Mouse (Mus musculus) right cerebral cortex, postnatal 25 days (tissue): ENCODE measurements around the gene Pdlim5.

Experiments
- DNase-seq: peaks from one replicate; pipeline ENCODE4 v3.0.0; 2022

Pdlim5 gene

DNA sequence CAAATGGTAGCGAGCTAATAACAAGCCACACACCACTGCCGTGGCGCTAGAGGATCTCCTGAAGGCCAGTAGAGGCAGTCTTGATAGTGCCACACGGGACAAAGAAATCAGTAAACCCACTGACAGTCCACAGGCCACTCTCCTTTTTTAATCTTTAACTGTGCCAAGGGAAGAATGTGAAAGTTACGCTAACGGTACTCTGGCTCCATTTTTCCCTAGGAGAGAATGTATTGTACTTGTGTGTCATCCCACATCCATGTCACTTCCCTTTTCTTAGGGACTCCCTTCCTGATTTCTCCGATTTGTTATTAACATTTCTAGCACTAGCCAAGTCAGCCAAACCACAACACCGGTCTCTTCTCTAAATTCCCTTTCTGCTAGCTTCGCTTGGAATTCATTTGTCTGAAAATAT, 1.5 kb downstream of the Pdlim5 start:
- no peak for DNase-seq

- no peak for DNase-seq
Measured at GRCm38 (mm10) chr3:142391531-142391930, 4.0 kb downstream of the Pdlim5 start.

- no peak for DNase-seq
Measured at GRCm38 (mm10) chr3:142390288-142390687, 5.2 kb downstream of the Pdlim5 start.

DNA sequence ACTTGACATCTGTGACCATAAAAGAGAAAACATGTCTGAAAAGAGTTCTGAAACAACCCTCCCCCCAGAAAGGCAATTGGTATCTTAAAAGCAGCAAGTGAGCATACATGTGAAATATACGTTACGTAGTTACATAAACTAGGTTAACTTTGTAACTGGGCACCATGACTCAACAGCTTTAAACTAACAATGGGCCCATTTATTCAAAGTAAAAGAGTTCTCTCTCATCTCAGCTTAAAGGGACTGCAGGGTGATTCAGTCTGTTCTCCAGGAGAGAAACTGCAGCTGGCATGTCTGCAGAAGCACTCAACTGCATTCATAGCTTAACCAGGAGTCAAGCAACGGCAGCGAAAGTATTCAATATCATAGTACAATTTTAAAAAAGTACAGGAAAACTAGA, 7.3 kb downstream of the Pdlim5 start:
- DNase-seq = no peak

DNA sequence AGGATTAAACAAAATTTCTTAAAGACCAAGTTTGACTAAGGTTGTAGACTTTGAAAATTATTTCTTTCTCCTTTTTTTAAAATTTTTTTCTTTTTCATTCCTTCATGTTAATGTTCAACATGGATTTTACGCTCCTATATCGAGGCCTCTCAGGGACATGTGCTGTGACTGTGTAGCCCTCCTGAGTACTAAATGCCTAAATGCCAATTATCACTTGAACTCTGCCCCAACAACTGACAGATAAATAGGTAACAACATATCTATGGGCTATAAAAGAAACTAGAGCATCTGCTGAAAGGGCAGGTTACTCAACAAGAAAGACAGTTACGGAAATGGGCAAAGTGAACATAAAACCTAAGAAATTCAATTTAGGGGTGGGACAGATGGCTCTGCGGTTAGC, 9.0 kb downstream of the Pdlim5 start:
- no peak for DNase-seq

DNA sequence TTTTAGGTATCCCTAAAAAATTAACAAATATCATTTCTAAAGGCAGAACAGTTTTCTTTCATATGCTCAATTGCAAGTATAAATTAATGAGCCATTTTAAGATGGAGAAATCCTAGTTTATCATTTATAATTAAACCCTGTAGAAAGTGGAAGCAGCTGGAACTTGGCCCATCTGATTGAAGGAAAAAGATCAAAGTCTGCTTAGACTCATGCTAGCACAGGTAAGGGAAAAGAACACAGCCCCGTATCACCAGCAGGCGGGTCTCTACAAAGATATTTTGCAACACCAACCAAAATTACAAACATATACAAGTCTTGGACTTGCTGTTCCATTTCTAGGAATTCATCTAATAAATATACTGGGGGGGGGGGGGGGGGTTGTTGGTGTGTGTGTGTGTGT, 9.8 kb downstream of the Pdlim5 start:
- DNase-seq = no peak

DNA sequence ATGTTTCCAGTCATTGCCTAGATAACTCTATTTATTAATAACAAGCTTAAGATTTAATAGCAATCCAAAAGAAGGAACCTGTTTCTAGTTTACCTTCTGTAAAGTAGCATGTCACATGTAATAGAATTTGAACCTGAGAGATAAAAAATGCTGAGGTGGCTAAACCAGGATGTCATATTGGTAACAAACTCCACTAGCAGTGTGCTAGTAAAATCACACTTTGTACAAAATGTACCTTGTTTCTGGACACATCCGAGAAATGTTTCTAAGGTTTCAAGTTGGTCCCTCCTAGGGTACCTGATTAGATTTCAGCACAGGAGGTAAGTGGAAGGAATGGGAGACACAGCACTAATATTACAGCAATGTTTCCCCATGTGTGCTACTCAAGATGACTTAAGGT, 18.9 kb downstream of the Pdlim5 start:
- no peak for DNase-seq

- DNase-seq = no peak
Measured at GRCm38 (mm10) chr3:142375106-142375505, 20.4 kb downstream of the Pdlim5 start.

DNA sequence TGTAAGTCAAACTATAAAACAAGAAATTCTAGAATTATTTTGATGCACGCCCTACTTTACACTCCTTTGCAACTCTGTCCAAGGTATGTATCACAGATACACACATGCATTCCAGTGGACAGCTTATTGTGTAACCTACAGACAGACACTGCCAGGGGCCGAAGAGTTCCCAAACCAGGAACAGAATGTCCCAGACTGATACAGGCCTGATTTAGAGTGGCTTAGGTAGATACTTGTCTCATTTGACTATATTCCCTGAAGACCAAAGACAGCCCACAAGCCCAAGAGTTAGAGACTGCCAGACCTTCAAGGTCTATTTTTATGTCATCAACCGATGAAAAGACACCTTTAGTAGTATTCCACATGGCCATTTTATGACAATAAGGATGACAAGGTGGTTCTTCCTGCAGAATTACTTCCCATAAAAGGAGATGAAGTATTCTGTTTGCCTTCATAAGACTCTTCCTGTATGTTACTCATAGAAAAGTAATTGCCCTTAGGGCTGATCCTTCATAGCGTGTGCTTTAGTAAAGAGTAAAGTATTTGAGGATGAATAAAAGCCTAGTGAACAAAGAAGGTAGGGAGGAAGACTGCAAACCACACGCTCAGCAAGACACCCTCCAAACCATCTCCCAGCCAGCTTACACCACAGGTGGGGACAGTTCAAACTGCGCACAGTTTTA, 22.9 kb downstream of the Pdlim5 start:
- no peak for DNase-seq

DNA sequence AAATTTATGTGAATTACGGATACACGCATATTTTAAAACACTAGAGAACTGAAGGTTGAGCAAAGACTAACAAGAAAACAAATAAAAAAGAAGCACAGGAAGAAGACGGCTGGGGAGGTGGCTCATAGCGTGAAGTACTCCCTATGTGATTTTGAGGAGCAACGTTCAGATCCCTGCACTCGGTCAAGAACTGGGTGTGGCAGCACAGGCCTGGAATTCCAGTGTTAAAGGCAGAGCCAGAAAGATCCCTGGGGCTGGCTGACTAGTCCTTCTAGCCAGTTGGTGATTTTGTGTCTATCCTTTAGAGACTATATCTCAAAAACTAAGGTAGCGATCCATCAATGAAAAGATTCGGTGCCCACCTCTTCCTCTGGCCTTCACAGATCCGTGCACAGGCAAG, 27.1 kb downstream of the Pdlim5 start:
- no peak for DNase-seq

GRCm38 (mm10) chr3:142362092-142362491, 33.4 kb downstream of the Pdlim5 start:
- DNase-seq = no peak

DNA sequence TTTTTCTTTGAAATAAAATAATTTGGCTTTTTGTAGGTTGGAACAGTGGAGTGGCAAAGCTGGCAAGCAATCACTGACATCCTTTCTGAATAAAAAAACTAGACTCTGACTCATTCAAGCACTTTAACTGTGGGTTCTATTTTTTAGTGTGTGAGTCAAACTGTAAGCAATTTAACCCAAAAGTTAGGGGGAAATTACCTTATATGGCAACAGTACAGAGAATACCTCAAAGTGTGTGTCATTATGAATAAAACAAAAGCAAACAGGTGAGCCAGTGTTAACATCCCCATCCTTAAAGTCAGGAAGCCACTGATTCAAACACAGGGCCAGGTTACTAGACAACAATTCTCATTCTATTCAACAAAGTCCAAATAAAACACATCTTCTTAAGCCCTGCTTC, 36.5 kb downstream of the Pdlim5 start:
- DNase-seq = no peak

GRCm38 (mm10) chr3:142356661-142357060, 38.8 kb downstream of the Pdlim5 start:
- no peak for DNase-seq

GRCm38 (mm10) chr3:142353218-142353617, 42.3 kb downstream of the Pdlim5 start:
- no peak for DNase-seq

DNA sequence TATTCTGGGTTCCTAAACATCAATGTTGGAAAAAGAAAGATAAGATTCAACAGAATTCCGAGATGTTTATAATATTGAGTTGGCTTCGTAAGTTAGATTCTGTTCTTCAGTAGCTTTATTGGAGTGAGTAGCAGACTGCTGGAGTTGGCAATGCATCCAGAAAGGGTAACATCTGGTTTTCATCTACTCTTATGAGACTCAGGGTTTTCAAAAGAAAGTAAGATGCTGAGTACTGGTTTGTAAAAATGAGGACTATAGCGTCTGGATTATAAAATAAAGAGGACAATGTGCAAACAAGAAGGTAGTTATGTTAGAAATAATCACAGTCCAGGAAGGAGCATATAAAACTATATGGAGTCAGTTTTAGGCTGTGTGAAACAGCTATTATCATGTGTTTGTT, 45.0 kb downstream of the Pdlim5 start:
- no peak for DNase-seq

DNA sequence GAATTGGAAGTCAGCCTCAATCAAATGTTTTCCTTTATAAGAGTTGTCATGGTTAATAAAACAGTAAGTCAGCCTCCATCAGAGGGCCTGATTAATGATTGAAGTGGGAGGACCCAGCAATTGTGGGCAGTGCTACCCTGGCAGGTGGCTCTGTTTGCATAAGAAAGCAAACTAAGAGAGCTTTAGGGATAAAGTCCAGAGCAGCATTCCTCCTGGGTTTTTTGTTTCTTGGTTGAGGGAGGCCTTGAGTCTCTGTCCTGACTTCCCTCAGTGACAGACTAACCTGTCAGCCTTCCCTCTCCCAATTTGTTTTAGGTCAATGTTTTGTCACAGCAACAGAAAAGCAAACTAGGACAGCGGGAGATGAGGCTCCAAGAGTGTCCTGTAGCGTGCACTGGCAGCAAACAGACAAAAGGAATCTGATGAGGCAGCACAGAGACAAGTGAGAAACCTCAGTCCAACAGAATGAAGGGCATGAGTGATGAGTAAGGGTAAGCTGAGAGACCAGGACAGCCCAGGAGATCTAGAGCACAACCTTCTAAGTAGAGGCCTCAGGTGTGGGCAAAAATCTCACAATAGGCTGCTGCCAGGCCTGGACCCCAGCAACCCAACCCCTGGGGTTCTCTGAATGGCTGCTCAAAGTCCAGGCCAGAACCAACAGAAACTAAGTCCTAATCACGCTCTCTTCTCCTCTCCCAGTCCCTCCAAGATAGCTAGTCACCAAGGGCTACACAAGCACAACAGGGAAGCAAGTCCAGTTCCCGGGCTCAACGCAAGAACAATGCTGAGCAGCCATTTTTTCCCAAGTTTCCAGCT, 46.5 kb downstream of the Pdlim5 start:
- DNase-seq = no peak

GRCm38 (mm10) chr3:142346261-142346660, 49.2 kb downstream of the Pdlim5 start:
- no peak for DNase-seq

- no peak for DNase-seq
Measured at GRCm38 (mm10) chr3:142345235-142346125, 50.0 kb downstream of the Pdlim5 start.

DNA sequence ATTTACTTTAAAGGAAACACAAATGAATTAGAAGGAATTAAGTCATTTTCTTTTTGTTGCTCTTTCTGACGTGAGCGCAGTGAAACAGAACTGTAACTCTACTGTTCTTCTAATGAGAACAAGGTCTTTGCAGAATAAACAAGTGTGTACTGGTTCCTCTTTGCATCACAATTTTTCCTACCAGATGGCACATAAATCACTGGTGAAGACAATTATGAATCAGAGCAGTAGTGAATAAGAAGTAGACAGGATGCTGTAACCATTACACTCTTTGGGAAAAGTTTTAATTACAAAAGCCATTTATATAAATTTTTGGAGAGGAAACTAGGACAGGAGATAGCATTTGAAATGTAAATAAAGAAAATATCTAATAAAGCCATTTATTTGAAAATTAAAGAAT, 51.7 kb downstream of the Pdlim5 start:
- no peak for DNase-seq

DNA sequence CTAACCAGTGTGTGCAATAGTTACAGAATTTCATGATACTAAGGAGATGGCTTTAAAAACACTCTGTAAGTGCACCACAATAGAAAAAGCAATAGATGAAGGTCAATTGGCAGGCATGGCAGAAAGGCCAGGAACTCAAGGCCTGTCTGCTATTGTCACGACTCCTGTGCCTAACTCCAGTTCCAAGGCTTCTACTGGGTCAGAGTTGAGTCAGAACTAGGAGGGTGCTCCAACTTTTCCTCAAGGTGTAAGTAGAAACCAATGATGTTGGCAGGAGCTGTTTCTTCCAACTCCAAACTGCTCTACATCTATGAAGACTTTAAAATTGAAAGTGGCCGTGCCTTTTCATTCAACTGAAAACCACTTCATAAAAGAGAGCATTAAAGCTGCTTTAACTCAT, 54.8 kb downstream of the Pdlim5 start:
- no peak for DNase-seq

- no peak for DNase-seq
Measured at GRCm38 (mm10) chr3:142339440-142340251, 55.9 kb downstream of the Pdlim5 start.

- DNase-seq = no peak
Measured at GRCm38 (mm10) chr3:142338058-142338457, 57.4 kb downstream of the Pdlim5 start.

- no peak for DNase-seq
Measured at GRCm38 (mm10) chr3:142334496-142334895, 61.0 kb downstream of the Pdlim5 start.
